Mouse (Mus musculus): ENCODE measurements at regions not wholly inside any gene's neighbourhood (a gene's known extent, or its start where the extent isn't known, plus 50 kb on each side); places are given as distances from the start of the nearest gene placed in this dataset.

DNA sequence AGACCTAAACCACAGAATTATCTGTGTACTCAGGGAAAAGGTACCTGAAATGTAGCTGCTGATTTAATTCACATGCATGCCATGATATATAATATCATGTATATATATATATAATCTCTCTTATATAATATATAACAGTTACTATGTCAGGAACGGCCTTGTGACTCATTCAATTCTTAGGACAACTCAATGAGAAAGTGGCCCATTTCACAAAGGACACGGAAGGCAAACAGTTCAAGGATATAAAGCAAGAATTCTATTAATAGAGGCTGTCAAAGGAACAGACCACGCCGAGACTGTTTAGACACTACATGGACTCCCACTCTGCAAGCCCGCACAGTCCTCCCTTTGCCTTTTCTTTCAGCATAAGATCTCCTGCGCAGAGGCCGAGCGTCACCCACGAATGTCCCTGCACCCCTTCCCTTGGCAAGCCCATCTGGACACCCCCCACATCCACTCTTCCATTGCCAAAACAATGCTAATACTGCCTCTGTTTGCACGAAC, 148.0 kb upstream of the Klf14 start:
- H3K27ac ChIP-seq (ENCODE audit: low read depth, low read length), result no peak overlapping the region

GRCm38 (mm10) chr6:31107360-31107759, 148.5 kb upstream of the Klf14 start:
- no peaks in the 10 kb centered on the region for H3K36me3 ChIP-seq (ENCODE audit: control insufficient read depth, insufficient read depth, low read length)
- ATAC-seq, result no peak
- H3K4me2 ChIP-seq (ENCODE audit: low read length), result no peak overlapping the region
- no peaks in the 10 kb centered on the region for H3K4me1 ChIP-seq (ENCODE audit: control insufficient read depth, insufficient read depth, low read depth, low read length)
- peaks cover 8% of the 10 kb centered on the region; the same call in 1 of the 2 replicates for H3K9me3 ChIP-seq (ENCODE audit: control insufficient read depth, low read length)
- no peak overlapping the region for H3K9ac ChIP-seq (ENCODE audit: low read depth, low read length)
- WGBS, result 94% methylated on average over 4 of the region's 4 CpGs
- no peak overlapping the region for H3K27ac ChIP-seq (ENCODE audit: low read depth, low read length)
- H3K4me3 ChIP-seq (ENCODE audit: low read length), result no peak overlapping the region
- H3K27me3 ChIP-seq (replicated peaks; ENCODE audit: control insufficient read depth, insufficient read depth, low read length), result no peaks in the 10 kb centered on the region

More for the DNA sequence above, 148.0 kb upstream of the Klf14 start:
- Histone ChIP-seq H3K9ac (ENCODE audit: low read depth, low read length) (no peak overlapping the region), H3K9me3 (ENCODE audit: control insufficient read depth, low read length) (peaks cover 8% of the 10 kb centered on the region; the same call in 1 of the 2 replicates), H3K4me2 (ENCODE audit: low read length) (no peak overlapping the region), H3K4me3 (ENCODE audit: low read length) (no peak overlapping the region), H3K27me3 (replicated peaks; ENCODE audit: control insufficient read depth, insufficient read depth, low read length) (no peaks in the 10 kb centered on the region), H3K36me3 (ENCODE audit: control insufficient read depth, insufficient read depth, low read length) (no peaks in the 10 kb centered on the region), H3K4me1 (ENCODE audit: control insufficient read depth, insufficient read depth, low read depth, low read length) (no peaks in the 10 kb centered on the region)
- ATAC-seq, result no peak
- 89% methylated on average over 10 of the region's 10 CpGs for WGBS

DNA sequence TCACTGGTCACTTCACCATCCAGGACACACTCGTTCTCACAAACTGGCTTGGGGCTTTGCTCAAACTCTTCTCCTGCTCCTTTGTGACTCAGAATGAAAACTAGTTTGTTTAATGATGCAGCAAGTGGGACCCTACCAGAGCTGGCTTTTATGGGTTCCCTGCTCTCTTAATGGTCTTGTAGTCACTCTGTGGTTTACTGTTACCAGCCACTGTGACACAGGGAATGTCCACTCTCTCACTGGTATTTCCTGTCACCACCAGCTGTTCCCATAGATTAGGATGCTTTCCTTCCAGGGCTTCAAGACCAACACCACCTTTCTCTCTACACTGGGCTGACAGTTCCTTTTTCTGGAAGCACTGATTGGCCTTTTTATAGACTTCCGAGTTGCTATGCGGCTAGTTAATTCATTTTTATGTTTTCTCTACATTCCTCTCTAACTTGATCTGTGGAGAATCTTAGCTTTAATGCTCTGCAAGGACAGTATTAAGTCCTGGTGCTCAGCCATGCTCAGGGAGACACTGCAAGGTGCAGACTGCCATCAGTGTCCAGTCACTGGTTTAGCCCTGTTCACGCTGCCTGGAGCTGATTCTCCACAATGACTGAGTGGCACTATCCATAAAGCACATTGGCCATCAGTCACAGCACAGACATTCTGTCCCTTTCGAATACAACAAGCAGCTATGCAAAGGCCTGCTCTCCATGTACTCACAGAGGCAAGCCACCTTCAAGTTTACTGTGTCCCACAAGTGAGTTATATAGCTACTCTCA, 149.2 kb upstream of the Klf14 start:
- Histone ChIP-seq H3K27me3 (replicated peaks; ENCODE audit: control insufficient read depth, insufficient read depth, low read length) (no peaks in the 10 kb centered on the region), H3K27ac (ENCODE audit: low read depth, low read length) (no peak overlapping the region), H3K9ac (ENCODE audit: low read depth, low read length) (no peak overlapping the region), H3K36me3 (ENCODE audit: control insufficient read depth, insufficient read depth, low read length) (no peaks in the 10 kb centered on the region), H3K4me1 (ENCODE audit: control insufficient read depth, insufficient read depth, low read depth, low read length) (no peaks in the 10 kb centered on the region), H3K4me2 (ENCODE audit: low read length) (no peak overlapping the region), H3K4me3 (ENCODE audit: low read length) (no peak overlapping the region), H3K9me3 (ENCODE audit: control insufficient read depth, low read length) (peaks cover 8% of the 10 kb centered on the region; the same call in 1 of the 2 replicates)
- 91% methylated on average over 5 of the region's 5 CpGs for WGBS
- no peak for ATAC-seq

DNA sequence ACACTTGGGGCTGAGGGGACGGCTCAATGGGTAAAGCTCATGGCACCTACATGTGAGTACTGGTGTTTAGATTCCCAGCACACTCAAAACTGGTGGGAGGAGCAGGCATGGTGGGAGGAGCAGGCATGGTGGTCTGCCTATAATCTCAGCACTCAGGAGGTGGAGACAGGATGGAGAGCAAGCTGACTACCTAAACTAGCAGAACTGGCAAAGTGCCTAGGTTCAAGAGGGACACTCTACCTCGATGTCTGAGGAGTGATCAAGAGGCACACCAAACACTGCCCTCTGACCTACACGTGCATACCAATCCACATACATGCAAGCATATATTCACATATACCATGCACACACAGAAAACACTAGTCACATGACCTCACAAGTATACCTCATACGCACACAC, 150.7 kb upstream of the Klf14 start:
- WGBS, result 97% methylated on average over 4 of the region's 4 CpGs
- no peak for ATAC-seq

DNA sequence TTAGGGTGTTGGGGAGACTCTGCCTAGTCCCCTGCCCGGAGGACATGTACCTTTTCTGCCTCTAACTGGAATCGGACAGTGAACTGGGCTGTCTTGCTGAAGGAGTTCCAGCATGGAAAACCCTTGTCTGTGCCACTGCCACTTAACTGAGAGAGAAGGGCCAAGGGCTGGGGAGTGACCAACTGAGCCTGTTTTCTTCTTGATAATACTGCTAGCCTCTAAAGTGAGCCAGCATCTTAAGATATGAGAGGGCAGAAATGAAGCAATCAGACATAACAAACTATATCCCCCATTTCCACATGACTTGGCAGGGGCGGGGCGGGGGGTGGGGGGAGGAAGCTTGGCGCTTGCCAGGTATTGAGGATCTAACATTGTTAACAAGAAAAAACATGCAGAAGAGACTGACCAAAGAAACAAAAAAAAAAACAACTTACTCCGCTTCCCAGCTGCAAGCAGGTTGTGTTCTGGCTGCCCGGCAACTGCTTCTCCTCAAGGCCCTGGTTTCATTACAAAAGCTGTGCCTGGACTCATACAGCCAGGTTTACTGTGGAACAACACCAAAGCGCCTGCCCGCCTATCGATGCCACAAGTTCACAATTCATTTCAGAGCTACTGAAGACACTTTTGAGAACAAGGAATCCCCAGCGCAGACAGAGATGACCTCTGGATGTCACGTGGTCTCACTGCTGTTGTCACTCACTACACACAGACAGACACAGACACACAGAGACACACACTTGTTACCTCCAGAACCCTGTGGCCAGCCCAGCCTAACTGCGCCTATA, 153.6 kb upstream of the Klf14 start:
- H3K27me3 ChIP-seq (replicated peaks; ENCODE audit: control insufficient read depth, insufficient read depth, low read length), result no peaks in the 10 kb centered on the region
- WGBS, result 74% methylated on average over 13 of the region's 13 CpGs
- no peaks in the 10 kb centered on the region for H3K36me3 ChIP-seq (ENCODE audit: control insufficient read depth, insufficient read depth, low read length)
- no peak overlapping the region for H3K4me3 ChIP-seq (ENCODE audit: low read length)
- no peak for ATAC-seq
- no peak overlapping the region for H3K27ac ChIP-seq (ENCODE audit: low read depth, low read length)
- no peaks in the 10 kb centered on the region for H3K4me1 ChIP-seq (ENCODE audit: control insufficient read depth, insufficient read depth, low read depth, low read length)
- no peak overlapping the region for H3K4me2 ChIP-seq (ENCODE audit: low read length)
- no peak overlapping the region for H3K9ac ChIP-seq (ENCODE audit: low read depth, low read length)
- peaks cover 8% of the 10 kb centered on the region; the same call in 1 of the 2 replicates for H3K9me3 ChIP-seq (ENCODE audit: control insufficient read depth, low read length)

More for the DNA sequence above, 150.7 kb upstream of the Klf14 start:
- Histone ChIP-seq H3K4me1 (ENCODE audit: control insufficient read depth, insufficient read depth, low read depth, low read length) (no peaks in the 10 kb centered on the region), H3K4me3 (ENCODE audit: low read length) (no peak overlapping the region), H3K9me3 (ENCODE audit: control insufficient read depth, low read length) (peaks cover 8% of the 10 kb centered on the region; the same call in 1 of the 2 replicates), H3K36me3 (ENCODE audit: control insufficient read depth, insufficient read depth, low read length) (no peaks in the 10 kb centered on the region), H3K9ac (ENCODE audit: low read depth, low read length) (no peak overlapping the region), H3K27ac (ENCODE audit: low read depth, low read length) (no peak overlapping the region), H3K27me3 (replicated peaks; ENCODE audit: control insufficient read depth, insufficient read depth, low read length) (no peaks in the 10 kb centered on the region), H3K4me2 (ENCODE audit: low read length) (no peak overlapping the region)

- ATAC-seq, result no peak
- no peaks in the 10 kb centered on the region for H3K4me1 ChIP-seq (ENCODE audit: control insufficient read depth, insufficient read depth, low read depth, low read length)
- H3K4me2 ChIP-seq (ENCODE audit: low read length), result no peak overlapping the region
- 93% methylated on average over 21 of the region's 21 CpGs for WGBS
- no peak overlapping the region for H3K9ac ChIP-seq (ENCODE audit: low read depth, low read length)
- no peaks in the 10 kb centered on the region for H3K36me3 ChIP-seq (ENCODE audit: control insufficient read depth, insufficient read depth, low read length)
- no peaks in the 10 kb centered on the region for H3K27me3 ChIP-seq (replicated peaks; ENCODE audit: control insufficient read depth, insufficient read depth, low read length)
- peaks cover 8% of the 10 kb centered on the region; the same call in 1 of the 2 replicates for H3K9me3 ChIP-seq (ENCODE audit: control insufficient read depth, low read length)
- H3K27ac ChIP-seq (ENCODE audit: low read depth, low read length), result no peak overlapping the region
- no peak overlapping the region for H3K4me3 ChIP-seq (ENCODE audit: low read length)
These were observed 154.9 kb upstream of the Klf14 start for GRCm38 (mm10) chr6:31113558-31114326.

GRCm38 (mm10) chr6:31114336-31115335, 155.8 kb upstream of the Klf14 start:
- H3K9ac ChIP-seq (ENCODE audit: low read depth, low read length), result no peak overlapping the region
- H3K4me1 ChIP-seq (ENCODE audit: control insufficient read depth, insufficient read depth, low read depth, low read length), result no peaks in the 10 kb centered on the region
- H3K4me3 ChIP-seq (ENCODE audit: low read length), result no peak overlapping the region
- H3K27me3 ChIP-seq (replicated peaks; ENCODE audit: control insufficient read depth, insufficient read depth, low read length), result no peaks in the 10 kb centered on the region
- 78% methylated on average over 19 of the region's 19 CpGs for WGBS
- H3K27ac ChIP-seq (ENCODE audit: low read depth, low read length), result no peak overlapping the region
- no peaks in the 10 kb centered on the region for H3K9me3 ChIP-seq (ENCODE audit: control insufficient read depth, low read length)
- H3K4me2 ChIP-seq (ENCODE audit: low read length), result no peak overlapping the region
- no peak for ATAC-seq
- H3K36me3 ChIP-seq (ENCODE audit: control insufficient read depth, insufficient read depth, low read length), result no peaks in the 10 kb centered on the region

- H3K27ac ChIP-seq (ENCODE audit: low read depth, low read length), result no peak overlapping the region
- WGBS, result 79% methylated on average over 4 of the region's 4 CpGs
- no peaks in the 10 kb centered on the region for H3K4me1 ChIP-seq (ENCODE audit: control insufficient read depth, insufficient read depth, low read depth, low read length)
- H3K4me3 ChIP-seq (ENCODE audit: low read length), result no peak overlapping the region
- H3K36me3 ChIP-seq (ENCODE audit: control insufficient read depth, insufficient read depth, low read length), result no peaks in the 10 kb centered on the region
- no peaks in the 10 kb centered on the region for H3K27me3 ChIP-seq (replicated peaks; ENCODE audit: control insufficient read depth, insufficient read depth, low read length)
- no peak overlapping the region for H3K4me2 ChIP-seq (ENCODE audit: low read length)
- H3K9ac ChIP-seq (ENCODE audit: low read depth, low read length), result no peak overlapping the region
- H3K9me3 ChIP-seq (ENCODE audit: control insufficient read depth, low read length), result no peaks in the 10 kb centered on the region
- ATAC-seq, result no peak
These were observed 156.7 kb upstream of the Klf14 start for GRCm38 (mm10) chr6:31115566-31115965.

Data from hindbrain, embryonic 16.5 days (tissue).